Mouse (Mus musculus) embryonic fibroblast, embryonic 13.5 days (primary cell): Measurements from ENCODE around the gene Calhm5. TPM values are rescaled to one million over a fixed set of nuclear protein-coding genes. Genes with fewer than 3 reads are reported as not detected.
A peak's percentile ranks its signal among the peaks of the same experiment; 100 is the strongest.

Experiments used
- H3K27ac ChIP-seq: 2 replicates; pipeline ENCODE4 v1.5.1; 2012; ENCODE audit warnings: low read length, control low read depth, inconsistent platforms; ENCODE audit not compliant: insufficient read depth
- H3K4me1 ChIP-seq: 2 replicates; pipeline ENCODE4 v1.6.1; 2011; ENCODE audit warnings: low read length; ENCODE audit not compliant: control insufficient read depth, insufficient read depth
- H3K4me3 ChIP-seq: 2 replicates; pipeline ENCODE4 v1.5.1; 2011; ENCODE audit warnings: mild to moderate bottlenecking, control low read depth, low read length; ENCODE audit not compliant: insufficient read depth
- CTCF ChIP-seq: IDR thresholded peaks from 2 replicates; pipeline ENCODE4 v1.5.1; 2011; ENCODE audit warnings: mild to moderate bottlenecking, control low read depth, low read length, moderate library complexity, borderline replicate concordance; ENCODE audit not compliant: insufficient read depth
- POLR2A ChIP-seq: IDR thresholded peaks from 2 replicates; pipeline ENCODE4 v1.6.1; 2011; ENCODE audit warnings: low read depth, mild to moderate bottlenecking, control low read depth, low read length, moderate library complexity
- polyA plus RNA-seq: library from polyadenylated mRNA; stranded (reverse); fragments of >200 nt; gene quantifications from 2 replicates; pipeline ENCODE4 v1.2.4, GENCODE M21; 2011; ENCODE audit warnings: low read depth; ENCODE audit not compliant: missing spikeins, insufficient read length

The Calhm5 gene
- polyA plus RNA-seq, 1 experiment: 2.0 TPM

DNA sequence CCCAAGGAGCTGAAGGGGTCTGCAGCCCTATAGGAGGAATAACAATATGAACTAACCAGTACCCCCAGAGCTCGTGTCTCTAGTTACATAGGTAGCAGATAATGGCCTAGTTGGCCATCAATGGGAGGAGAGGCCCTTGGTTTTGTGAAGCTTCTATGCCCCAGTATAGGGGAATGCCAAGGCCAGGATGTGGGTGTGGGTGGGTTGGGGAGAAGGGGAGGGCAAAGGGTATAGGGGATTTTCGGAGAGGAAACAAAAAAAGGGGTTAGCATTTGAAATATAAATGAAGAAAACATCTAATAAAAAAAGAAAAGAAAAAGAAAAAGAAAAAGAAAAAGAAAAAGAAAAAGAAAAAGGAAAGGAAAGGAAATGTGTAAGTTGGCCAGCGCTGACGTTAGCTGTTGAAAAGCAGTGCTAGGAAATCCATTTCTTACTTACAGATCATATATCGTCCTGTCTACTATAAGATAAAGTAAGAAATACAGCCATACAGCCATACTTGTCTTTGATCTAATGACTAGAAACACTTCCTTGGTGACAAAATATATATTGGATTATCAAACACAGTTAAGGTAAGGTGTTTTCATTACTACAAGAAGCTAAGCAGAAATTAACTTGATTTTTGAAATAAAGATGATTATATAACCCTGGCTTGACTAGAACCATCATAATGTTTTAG lies 21.7 kb downstream of the Calhm5 start:
- no peak for TF ChIP-seq POLR2A
- TF ChIP-seq CTCF: no peak
- Histone ChIP-seq H3K27ac (no peak overlapping the region), H3K4me1 (peaks cover 4% of the 10 kb centered on the region; the same call in 1 of the 2 replicates), H3K4me3 (no peak overlapping the region)

DNA sequence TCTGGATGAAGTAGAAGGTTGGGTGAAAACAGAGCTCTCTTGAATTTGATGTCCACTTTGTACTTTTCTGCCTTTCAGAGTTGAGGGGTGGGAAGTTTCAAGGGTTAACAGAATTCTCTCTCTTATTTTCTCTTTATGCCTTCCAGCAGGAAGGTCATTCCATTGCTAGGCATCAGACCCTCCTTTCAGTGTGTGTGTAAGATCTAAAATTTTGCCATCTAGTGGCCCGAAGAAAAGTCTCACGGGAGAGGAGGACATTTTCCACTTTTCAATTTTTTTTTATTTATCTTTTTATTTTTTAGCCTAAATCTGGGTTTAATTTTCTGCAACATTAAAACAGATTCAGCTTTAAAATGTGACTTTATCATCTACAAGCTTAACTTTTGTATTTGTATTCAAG lies 24.7 kb downstream of the Calhm5 start:
- Histone ChIP-seq H3K27ac (peak overlapping the region; percentile 83), H3K4me1 (peaks cover 4% of the 10 kb centered on the region; the same call in 1 of the 2 replicates), H3K4me3 (no peak overlapping the region)
- TF ChIP-seq CTCF: no peak
- TF ChIP-seq POLR2A: no peak

DNA sequence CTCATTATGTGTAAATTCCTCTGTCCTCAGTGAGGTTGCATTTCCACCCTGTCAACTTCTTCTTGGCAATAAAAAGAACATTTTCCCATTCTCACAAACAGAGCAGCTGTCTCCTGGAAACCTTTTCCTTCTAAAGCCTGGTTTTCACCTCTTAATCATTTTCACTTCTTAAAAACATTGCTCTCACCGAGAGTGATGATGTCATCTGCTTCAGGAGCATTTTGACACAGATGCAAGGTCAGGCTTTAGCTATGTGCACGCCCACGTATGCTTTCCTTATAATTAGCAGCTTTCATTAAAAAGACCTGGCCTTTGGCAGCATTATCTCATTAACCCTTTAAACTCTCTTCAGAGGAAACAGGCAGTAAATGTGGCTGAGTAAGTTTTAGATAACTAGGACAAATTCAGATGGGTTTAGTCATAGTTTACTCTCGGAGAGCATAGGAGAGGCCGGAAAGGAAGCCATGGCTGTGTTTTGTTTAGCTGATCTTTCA lies 25.3 kb downstream of the Calhm5 start:
- no peak overlapping the region for H3K4me3 ChIP-seq
- peaks cover 4% of the 10 kb centered on the region; the same call in 1 of the 2 replicates for H3K4me1 ChIP-seq
- TF ChIP-seq POLR2A (no peak), CTCF (no peak)
- H3K27ac ChIP-seq: peak overlapping the region; percentile 83

DNA sequence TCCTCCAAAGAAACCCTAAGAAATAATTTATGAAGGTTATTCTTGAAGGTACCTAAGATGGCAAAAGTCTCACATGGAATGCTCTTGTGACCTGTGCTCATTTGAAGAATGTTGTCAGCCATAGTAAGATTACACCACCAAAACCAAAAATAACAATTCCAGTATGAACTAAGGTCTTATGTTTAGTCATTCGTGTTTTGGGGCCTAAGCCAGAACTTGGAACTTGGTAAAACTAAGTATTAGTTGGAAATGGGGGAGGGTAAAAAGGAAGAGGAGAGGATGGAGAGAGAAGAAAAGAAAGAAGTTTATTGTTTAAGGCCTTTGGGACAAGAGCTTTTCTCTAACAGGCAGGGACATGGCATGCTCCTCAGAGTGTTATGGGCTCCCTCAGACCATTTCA lies 26.7 kb downstream of the Calhm5 start:
- Histone ChIP-seq H3K4me1 (peaks cover 4% of the 10 kb centered on the region; the same call in 1 of the 2 replicates), H3K27ac (peak overlapping the region; percentile 61), H3K4me3 (no peak overlapping the region)
- no peak for TF ChIP-seq CTCF
- no peak for TF ChIP-seq POLR2A

DNA sequence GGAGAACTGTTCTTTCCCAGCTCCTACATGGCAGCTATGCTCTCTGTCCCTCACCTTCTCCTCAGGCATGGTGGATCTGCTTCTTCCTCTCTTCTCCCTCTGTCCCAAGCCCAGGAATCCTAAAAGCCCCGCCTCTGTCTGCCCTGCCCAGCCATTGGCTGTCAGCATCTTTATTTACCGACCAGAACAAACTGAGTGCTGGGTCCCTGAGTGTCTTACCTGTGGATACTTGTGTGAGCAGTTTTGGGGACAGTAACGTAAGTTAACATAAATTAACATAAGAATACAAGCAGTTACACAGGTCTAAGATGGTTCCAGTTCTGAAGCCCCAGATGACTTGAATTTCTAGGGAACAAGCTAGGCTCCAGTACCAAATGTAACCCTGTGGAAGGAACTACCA lies 29.7 kb downstream of the Calhm5 start:
- peaks cover 4% of the 10 kb centered on the region; the same call in 1 of the 2 replicates for H3K4me1 ChIP-seq
- TF ChIP-seq POLR2A (no peak), CTCF (no peak)
- no peak overlapping the region for H3K27ac ChIP-seq
- H3K4me3 ChIP-seq: no peak overlapping the region

DNA sequence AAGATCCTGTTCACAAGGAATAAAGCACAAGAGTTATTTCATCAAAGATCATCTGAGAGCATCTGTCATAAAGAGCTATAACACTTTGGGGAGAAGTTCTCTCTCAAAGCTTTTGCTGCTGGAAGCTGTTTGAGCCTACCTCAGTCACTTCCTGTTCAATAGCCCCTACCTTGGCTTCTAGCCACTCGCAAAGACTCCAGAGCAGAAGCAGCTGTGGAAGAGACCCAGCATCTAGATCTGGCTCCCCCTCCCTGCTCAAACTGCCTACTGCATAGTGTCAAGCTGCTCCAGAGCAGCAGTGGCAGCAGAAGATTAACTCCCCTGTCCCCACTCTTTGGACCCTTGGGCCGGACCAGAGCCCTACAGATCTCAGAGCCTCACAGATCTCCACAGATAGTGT lies 42.3 kb downstream of the Calhm5 start:
- H3K4me3 ChIP-seq: no peak overlapping the region
- no peak overlapping the region for H3K27ac ChIP-seq
- TF ChIP-seq CTCF: no peak
- TF ChIP-seq POLR2A: no peak
- H3K4me1 ChIP-seq: no peaks in the 10 kb centered on the region

DNA sequence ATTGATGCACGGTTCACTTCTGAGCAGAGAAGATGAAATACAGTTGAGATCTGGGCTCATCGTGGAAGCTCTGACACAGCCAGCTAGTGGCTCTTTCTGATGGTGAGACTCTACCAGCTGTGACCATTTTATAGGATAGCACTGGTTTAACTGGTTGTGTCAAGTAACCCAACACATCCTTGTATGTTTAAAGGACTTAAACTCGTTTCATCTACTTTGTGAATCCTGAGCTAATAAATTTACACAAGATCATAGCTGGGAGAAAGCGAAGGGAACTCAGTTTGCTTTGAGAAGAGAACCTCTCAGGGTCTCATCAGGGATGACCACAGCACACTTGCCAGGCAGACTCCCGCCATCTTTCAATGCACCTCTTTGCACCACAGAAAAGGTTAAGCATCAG lies 52.1 kb downstream of the Calhm5 start, which contains the start of gene Calhm4:
TSS of gene Calhm4 (minus strand) at position 101 of the 400 bp plus-strand sequence.
- Histone ChIP-seq H3K4me3 (no peak within 1 kb of the TSS), H3K4me1 (no peaks in the 10 kb centered on the region)

More for the DNA sequence above, 52.1 kb downstream of the Calhm5 start, which contains the start of gene Calhm4:
- no peak for TF ChIP-seq CTCF
- no peak within 1 kb of the TSS for H3K27ac ChIP-seq

Other genes with a start within 250 kb of the Calhm5 start
- gene Sult3a1, start 238.8 kb downstream of the Calhm5 start, polyA plus RNA-seq: not detected in 2 replicates
- not detected in 2 replicates for gene Rsph4a, start 191.4 kb downstream of the Calhm5 start, polyA plus RNA-seq
- 17.6 and 19.6 TPM in 2 replicates for gene Zup1, start 145.2 kb downstream of the Calhm5 start, polyA plus RNA-seq
- gene Rwdd1, start 76.9 kb downstream of the Calhm5 start, polyA plus RNA-seq: 72.0 and 98.0 TPM in 2 replicates
- gene Trappc3l, start 58.9 kb downstream of the Calhm5 start, polyA plus RNA-seq: not detected in 2 replicates
- gene Calhm4, start 52.2 kb downstream of the Calhm5 start, polyA plus RNA-seq: 0.14 TPM in 1 of 2 replicates, not detected in the other
- not detected in 2 replicates for gene Calhm6, start 31.5 kb upstream of the Calhm5 start, polyA plus RNA-seq
- 77.3 and 81.1 TPM in 2 replicates for gene Dse, start 111.2 kb upstream of the Calhm5 start, polyA plus RNA-seq
- 51.5 and 62.7 TPM in 2 replicates for gene Tspyl1, start 185.7 kb upstream of the Calhm5 start, polyA plus RNA-seq
- 14.6 and 18.7 TPM in 2 replicates for gene Tspyl4, start 200.9 kb upstream of the Calhm5 start, polyA plus RNA-seq